Mouse (Mus musculus) hindbrain, postnatal 0 days (tissue): ENCODE data around the gene Usp49. TPM values are rescaled to one million over a fixed set of nuclear protein-coding genes. Genes with fewer than 3 reads are reported as not detected.

Source experiments
- ATAC-seq: fragments of 200-750 bp; cut with Nextera tagmentation; 2 replicates; pipeline ENCODE4 v1.8.0; 2017; ENCODE audit warnings: mild to moderate bottlenecking, moderate TSS enrichment, moderate library complexity
- DNase-seq: peaks from one replicate; pipeline ENCODE4 v3.0.0-alpha.2; 2015; ENCODE audit warnings: low spot score
- H3K27ac ChIP-seq: fragments of 300-500 bp; sonication (generic); 2 replicates; pipeline ENCODE4 v1.5.1; 2014; ENCODE audit warnings: mild to moderate bottlenecking
- H3K27me3 ChIP-seq: fragments of 300-500 bp; sonication (generic); 2 replicates; pipeline ENCODE4 v1.6.1; 2014; ENCODE audit warnings: low read length, mixed read lengths; ENCODE audit not compliant: insufficient read depth
- H3K36me3 ChIP-seq: fragments of 300-500 bp; sonication (generic); 2 replicates; pipeline ENCODE4 v1.6.1; 2014; ENCODE audit warnings: low read length, mixed read lengths; ENCODE audit not compliant: insufficient read depth
- H3K4me1 ChIP-seq: fragments of 300-500 bp; sonication (generic); 2 replicates; pipeline ENCODE4 v1.6.1; 2014; ENCODE audit warnings: antibody characterized with exemption, low read length, mixed read lengths; ENCODE audit not compliant: insufficient read depth
- H3K4me2 ChIP-seq: fragments of 300-500 bp; sonication (generic); 2 replicates; pipeline ENCODE4 v1.6.1; 2014; ENCODE audit warnings: low read depth, mild to moderate bottlenecking, low read length, moderate library complexity, mixed read lengths
- H3K4me3 ChIP-seq: fragments of 300-500 bp; sonication (generic); 2 replicates; pipeline ENCODE4 v1.5.1; 2014; ENCODE audit warnings: low read length
- H3K9ac ChIP-seq: fragments of 300-500 bp; sonication (generic); replicated peaks from 2 replicates; pipeline ENCODE4 v1.6.1; 2014; ENCODE audit warnings: mild to moderate bottlenecking, low read length, moderate library complexity, mixed read lengths
- H3K9me3 ChIP-seq: fragments of 300-500 bp; sonication (generic); 2 replicates; pipeline ENCODE4 v1.6.1; 2016; ENCODE audit warnings: low read length, mixed read lengths
- CTCF ChIP-seq: IDR thresholded peaks from 2 replicates; pipeline ENCODE4 v1.5.1; 2016; ENCODE audit warnings: antibody characterized with exemption, control low read depth, low read depth
- WGBS: fragments of 180-500 bp; shearing (Covaris S2); extraction: QIAGEN DNeasy Blood & Tissue Kit; methylation state at CpG from one replicate; pipeline ENCODE4 v1.1.7; 2014; 5-methylcytosine and 5-hydroxymethylcytosine counted together
- polyA plus RNA-seq: library from polyadenylated mRNA; unstranded; fragments of >200 nt; fragmentation: Nextera tagmentation; extraction: Ambion mirVana; gene quantifications from 2 replicates; pipeline ENCODE4 v1.2.1, GENCODE M21; 2015
- total RNA-seq: library from RNA; depleted of rRNA; stranded (reverse); fragments of >200 nt; gene quantifications from 2 replicates; pipeline ENCODE4 v1.2.3, GENCODE M21; 2014

Gene Usp49
- total and polyA plus RNA-seq, 2 experiments from 2014 or later = 4.9 to 25.5 TPM

- H3K4me3 ChIP-seq = peak overlapping the region; percentile 57
- H3K4me1 ChIP-seq = 0 out of 2 replicates have a peak, but pooled peaks cover 7% of the 10 kb centered on the region
- peak overlapping the region; percentile 84 for H3K27ac ChIP-seq
- DNase-seq (peak; percentile 23), ATAC-seq (no peak; the same call in 1 of the 2 replicates)
- H3K27me3 ChIP-seq = no peaks in the 10 kb centered on the region
- H3K9ac ChIP-seq = peak overlapping the region; percentile 75
- H3K9me3 ChIP-seq = no peaks in the 10 kb centered on the region
- peak overlapping the region; percentile 84 for H3K4me2 ChIP-seq
- TF ChIP-seq CTCF = no peak
- WGBS = under 1% methylated on average over 22 of the region's 23 CpGs
- peaks cover 9% of the 10 kb centered on the region for H3K36me3 ChIP-seq
Observed at GRCm38 (mm10) chr17:47695337-47695710, 64.8 kb downstream of the Usp49 start.

DNA sequence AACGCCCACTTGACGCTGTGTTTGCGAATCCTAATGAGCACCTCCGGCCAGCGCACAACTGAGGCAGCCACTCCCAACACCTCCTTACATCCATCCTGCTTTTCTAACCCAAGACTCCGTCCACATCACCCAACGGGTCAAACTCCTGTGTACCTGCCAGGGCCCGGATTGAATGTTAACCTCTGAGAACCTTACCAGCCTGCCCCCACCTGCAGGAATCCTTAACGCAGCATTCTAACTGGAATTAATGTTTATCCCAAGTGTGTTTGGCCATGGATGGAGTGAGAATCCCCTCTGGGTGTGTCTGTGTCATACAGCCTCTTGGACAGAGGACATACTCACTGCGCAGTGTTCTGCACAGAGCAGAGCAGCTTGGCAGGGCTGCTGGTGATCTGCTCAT, 67.7 kb downstream of the Usp49 start:
- Histone ChIP-seq H3K36me3 (peaks cover 14% of the 10 kb centered on the region), H3K4me2 (no peak overlapping the region), H3K27me3 (no peaks in the 10 kb centered on the region), H3K4me1 (0 out of 2 replicates have a peak, but pooled peaks cover 7% of the 10 kb centered on the region), H3K4me3 (no peak overlapping the region), H3K27ac (no peak overlapping the region), H3K9me3 (no peaks in the 10 kb centered on the region), H3K9ac (no peak overlapping the region)
- WGBS = 85% methylated on average over 10 of the region's 10 CpGs
- TF ChIP-seq CTCF = no peak
- no peak for DNase-seq
- ATAC-seq = no peak

- Histone ChIP-seq H3K4me3 (no peak overlapping the region), H3K4me1 (0 out of 2 replicates have a peak, but pooled peaks cover 3% of the 10 kb centered on the region), H3K4me2 (no peak overlapping the region), H3K9ac (no peak overlapping the region), H3K27ac (no peak overlapping the region), H3K9me3 (no peaks in the 10 kb centered on the region), H3K27me3 (no peaks in the 10 kb centered on the region), H3K36me3 (peaks cover 14% of the 10 kb centered on the region)
- WGBS = 75% methylated on average over 2 of the region's 2 CpGs
- no peak for TF ChIP-seq CTCF
- DNase-seq = no peak
- ATAC-seq = no peak
Observed at GRCm38 (mm10) chr17:47699055-47699454, 68.6 kb downstream of the Usp49 start.

- peaks cover 14% of the 10 kb centered on the region for H3K36me3 ChIP-seq
Observed at GRCm38 (mm10) chr17:47701793-47702192, 71.3 kb downstream of the Usp49 start.

GRCm38 (mm10) chr17:47702548-47703345, 72.3 kb downstream of the Usp49 start:
- Histone ChIP-seq H3K36me3 (peaks cover 14% of the 10 kb centered on the region), H3K9ac (no peak overlapping the region), H3K4me1 (no peaks in the 10 kb centered on the region), H3K27ac (no peak overlapping the region), H3K27me3 (no peaks in the 10 kb centered on the region), H3K4me3 (no peak overlapping the region), H3K9me3 (no peaks in the 10 kb centered on the region), H3K4me2 (no peak overlapping the region)
- 50% methylated on average over 28 of the region's 28 CpGs for WGBS
- no peak for TF ChIP-seq CTCF
- DNase-seq = no peak
- no peak for ATAC-seq

More at GRCm38 (mm10) chr17:47701793-47702192, 71.3 kb downstream of the Usp49 start:
- ATAC-seq = peak; percentile 50
- no peak for TF ChIP-seq CTCF
- H3K9ac ChIP-seq = no peak overlapping the region
- H3K4me1 ChIP-seq = no peaks in the 10 kb centered on the region
- 65% methylated on average over 9 of the region's 9 CpGs for WGBS
- H3K27me3 ChIP-seq = no peaks in the 10 kb centered on the region
- H3K27ac ChIP-seq = peak overlapping the region; percentile 58; the same call in 1 of the 2 replicates
- H3K4me2 ChIP-seq = no peak overlapping the region
- no peaks in the 10 kb centered on the region for H3K9me3 ChIP-seq
- H3K4me3 ChIP-seq = no peak overlapping the region
- peak; percentile 57 for DNase-seq

GRCm38 (mm10) chr17:47703556-47703955, 73.1 kb downstream of the Usp49 start:
- Histone ChIP-seq H3K27me3 (no peaks in the 10 kb centered on the region), H3K36me3 (peaks cover 14% of the 10 kb centered on the region), H3K4me2 (no peak overlapping the region), H3K9me3 (no peaks in the 10 kb centered on the region), H3K27ac (no peak overlapping the region), H3K4me3 (no peak overlapping the region), H3K9ac (no peak overlapping the region), H3K4me1 (no peaks in the 10 kb centered on the region)
- no peak for TF ChIP-seq CTCF
- ATAC-seq = no peak
- DNase-seq = no peak
- WGBS = 37% methylated on average over 20 of the region's 20 CpGs

DNA sequence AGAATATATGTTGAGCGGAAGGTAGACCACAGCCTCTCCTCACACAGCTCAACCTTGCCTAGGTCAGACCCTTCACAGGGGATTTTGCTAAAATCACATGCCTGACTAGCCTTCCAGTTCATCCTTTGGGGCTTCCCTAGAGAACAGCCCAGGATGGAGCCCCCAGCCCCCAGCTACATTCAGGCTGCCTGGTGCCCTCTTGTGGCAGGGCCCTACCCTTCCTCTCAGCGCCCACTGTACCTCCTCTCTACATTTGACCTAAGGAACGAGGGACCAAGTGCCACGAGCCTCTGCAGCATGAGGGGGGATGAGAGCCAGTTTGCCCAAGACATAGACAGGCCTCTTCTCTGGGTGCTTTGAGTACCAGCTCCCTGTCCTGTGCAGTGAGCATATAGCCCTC, 74.2 kb downstream of the Usp49 start:
- Histone ChIP-seq H3K27ac (no peak overlapping the region), H3K4me1 (no peaks in the 10 kb centered on the region), H3K4me3 (no peak overlapping the region), H3K36me3 (peaks cover 6% of the 10 kb centered on the region; the same call in 1 of the 2 replicates), H3K27me3 (no peaks in the 10 kb centered on the region), H3K9ac (no peak overlapping the region), H3K4me2 (no peak overlapping the region), H3K9me3 (no peaks in the 10 kb centered on the region)
- WGBS = 75% methylated on average over 4 of the region's 4 CpGs
- ATAC-seq (no peak), DNase-seq (no peak)
- TF ChIP-seq CTCF = no peak
